In the genomic region with DNA sequence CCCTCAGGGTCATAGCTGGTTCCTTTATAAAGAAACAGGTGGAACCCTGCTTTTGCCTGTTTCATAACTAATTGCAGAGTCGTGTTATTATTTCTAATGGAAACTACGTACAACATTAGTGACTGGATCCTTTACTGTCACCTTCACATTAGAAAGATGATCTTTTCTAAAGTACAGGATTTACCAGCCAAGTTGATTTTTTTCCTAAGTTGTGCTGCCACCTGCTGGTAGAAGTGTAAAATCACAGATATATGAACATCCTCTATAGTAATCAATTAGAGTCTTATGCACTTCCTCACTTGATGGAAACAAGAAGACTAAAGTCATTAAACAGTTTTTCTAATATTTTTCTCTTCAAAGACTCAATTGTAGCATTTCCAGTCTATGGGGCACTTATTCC, we compare ENCODE assay signal across 10 mouse cellular contexts. TPM values are rescaled to one million over a fixed set of nuclear protein-coding genes. Genes with fewer than 3 reads are reported as not detected.
DNase-seq lines count a peak whose midpoint lies in the region; ATAC-seq and TF ChIP-seq lines count a peak whose summit lies in the region.
"Had no signal": no experiment of that assay in that cellular context is flagged by ENCODE, and none has a peak within 500 bp of the region (broad histone marks: within the 10 kb centered on the region; RNA-seq: fewer than 3 reads in every experiment).

No protein-coding gene starts in this region.

- no peak overlapping the region for H3K9ac ChIP-seq in stomach, postnatal 0 days (ENCODE audit: low read length)

- no peaks in the 10 kb centered on the region for H3K36me3 ChIP-seq in E14TG2a.4 (ENCODE audit: insufficient read depth, low read length)
- no peaks in the 10 kb centered on the region for H3K36me3 ChIP-seq in limb, embryonic 10.5 days
- no peaks in the 10 kb centered on the region for H3K36me3 ChIP-seq in stomach, postnatal 0 days (ENCODE audit: control insufficient read depth, insufficient read depth, low read length)

- H3K4me2 ChIP-seq in stomach, postnatal 0 days (replicated peaks; ENCODE audit: low read depth), result no peak overlapping the region

- no peak overlapping the region for H3K27ac ChIP-seq in limb, embryonic 10.5 days
- no peak overlapping the region for H3K27ac ChIP-seq in stomach, postnatal 0 days (replicated peaks)

- peak; percentile 46 for DNase-seq in gastrocnemius, adult 18-20 months (ENCODE audit: low spot score)
- no peak for DNase-seq in gastrocnemius, adult 8-10 months (ENCODE audit: low spot score in 2 of 2)
- DNase-seq in left cerebral cortex, postnatal 4 days, result peak; percentile 49
- DNase-seq in left cerebral cortex, adult 9 months (ENCODE audit: low spot score in 2 of 2), result no peak
- DNase-seq in c-Kit-positive CD71-positive TER-119-positive erythroid progenitor cells, embryonic 14.5 days (ENCODE audit: low spot score), result peak; percentile 40
- DNase-seq in limb, embryonic 10.5 days (ENCODE audit: low spot score), result peak; percentile 42
- DNase-seq in stomach, postnatal 0 days (ENCODE audit: low spot score), result peak; percentile 28

- intact Hi-C loops in left cerebral cortex, postnatal 4 days (cut with DNase I), result loop anchor here (5.0 kb wide), 2 partner anchors 239 to 364 kb away; no protein-coding TSS in a partner anchor

- H3K4me3 ChIP-seq in E14TG2a.4 (replicated peaks; ENCODE audit: low read length), result no peak overlapping the region
- H3K4me3 ChIP-seq in limb, embryonic 10.5 days, result no peak overlapping the region
- no peak overlapping the region for H3K4me3 ChIP-seq in stomach, postnatal 0 days (ENCODE audit: low read depth, low read length)

- peaks cover 8% of the 10 kb centered on the region for H3K27me3 ChIP-seq in E14TG2a.4 (ENCODE audit: insufficient read depth, low read length)
- 0 out of 2 replicates have a peak, but pooled peaks cover 4% of the 10 kb centered on the region for H3K27me3 ChIP-seq in limb, embryonic 10.5 days (ENCODE audit: low read depth, poor library complexity, severe bottlenecking)
- H3K27me3 ChIP-seq in stomach, postnatal 0 days (ENCODE audit: control insufficient read depth, insufficient read depth, low read length), result no peaks in the 10 kb centered on the region

- peak; percentile 40 for TF ChIP-seq CTCF in E14TG2a.4 (conservative IDR thresholded peaks at IDR 0.05; ENCODE audit: low read length)
- peak; percentile 81 for TF ChIP-seq CTCF in stomach, postnatal 0 days (IDR thresholded peaks at IDR 0.05; ENCODE audit: low read depth)

- peaks cover 18% of the 10 kb centered on the region for H3K4me1 ChIP-seq in E14TG2a.4 (replicated peaks; ENCODE audit: low read depth, low read length)
- peaks cover 7% of the 10 kb centered on the region for H3K4me1 ChIP-seq in limb, embryonic 10.5 days
- no peaks in the 10 kb centered on the region for H3K4me1 ChIP-seq in stomach, postnatal 0 days (replicated peaks; ENCODE audit: control insufficient read depth, insufficient read depth)

- no peaks in the 10 kb centered on the region for H3K9me3 ChIP-seq in E14TG2a.4 (ENCODE audit: low read length)
- no peaks in the 10 kb centered on the region for H3K9me3 ChIP-seq in limb, embryonic 10.5 days (replicated peaks)
- H3K9me3 ChIP-seq in stomach, postnatal 0 days (ENCODE audit: control insufficient read depth, low read length), result no peaks in the 10 kb centered on the region

- WGBS in limb, embryonic 10.5 days, result 14% methylated on average over 2 of the region's 2 CpGs
- 7% methylated on average over 2 of the region's 2 CpGs for WGBS in stomach, postnatal 0 days

- TF ChIP-seq EP300 in stomach, postnatal 0 days (optimal IDR thresholded peaks at IDR 0.05), result no peak

- no peak for ATAC-seq in stomach, postnatal 0 days (ENCODE audit: low FRiP score, low TSS enrichment)

RNA-seq across cellular contexts. Expression of gene Nphp3, which starts 5.8 kb away (rescaled TPM):
- total RNA-seq in gastrocnemius, adult 18-20 months (2021), result 1 to 10 TPM; 1.1 to 1.7 TPM
- 1 to 10 TPM in 3 of 4 experiments, under 1 TPM in 1; 0.99 to 2.7 (median 1.1) TPM for total RNA-seq in gastrocnemius, adult 8-10 months (2022)
- total RNA-seq in left cerebral cortex, postnatal 4 days (2021), result 10 to 100 TPM in 1 of 2 experiments, 1 to 10 TPM in 1; 8.9 to 10.0 TPM
- 3.8 and 3.9 TPM in 2 replicates for polyA plus RNA-seq in limb, embryonic 10.5 days (2016; fragmentation: Nextera tagmentation; extraction: Ambion mirVana)
- 1.8 and 2.1 TPM in 2 replicates for polyA plus RNA-seq in stomach, postnatal 0 days (2015; fragmentation: Nextera tagmentation; extraction: Ambion mirVana)

RNA-seq across cellular contexts. Expression of gene Gm28305, which starts 44.0 kb away (rescaled TPM):
- not detected for total RNA-seq in gastrocnemius, adult 18-20 months (2021)
- not detected for total RNA-seq in gastrocnemius, adult 8-10 months (2022)
- not detected for total RNA-seq in left cerebral cortex, postnatal 4 days (2021)
- not detected in 2 replicates for polyA plus RNA-seq in limb, embryonic 10.5 days (2016; fragmentation: Nextera tagmentation; extraction: Ambion mirVana)
- polyA plus RNA-seq in stomach, postnatal 0 days (2015; fragmentation: Nextera tagmentation; extraction: Ambion mirVana), result not detected in 2 replicates
- total RNA-seq: adrenal gland, postnatal 4 days; layer of hippocampus, postnatal 36 days had no signal

Comparison
In these comparisons a context has a peak if more than half of its experiments do, and no peak if none do; other contexts are left out.
1. DNase-seq: peak in gastrocnemius, adult 18-20 months (single experiment), left cerebral cortex, postnatal 4 days (single experiment), c-Kit-positive CD71-positive TER-119-positive erythroid progenitor cells, embryonic 14.5 days (single experiment), limb, embryonic 10.5 days (single experiment) and stomach, postnatal 0 days (single experiment); none in gastrocnemius, adult 8-10 months (0 of 2) and left cerebral cortex, adult 9 months (0 of 2).